Mouse (Mus musculus) small intestine, adult 2 months (tissue): ENCODE data around the gene Arih1. TPM values are rescaled to one million over a fixed set of nuclear protein-coding genes. Genes with fewer than 3 reads are reported as not detected.

Experiments
- H3K27ac ChIP-seq: fragments of 200-500 bp; 2 replicates; pipeline ENCODE4 v1.5.1; 2012; ENCODE audit warnings: low read depth, low read length, control low read depth, inconsistent platforms; ENCODE audit not compliant: insufficient read depth
- H3K27me3 ChIP-seq: fragments of 200-500 bp; 2 replicates; pipeline ENCODE4 v1.6.1; 2012; ENCODE audit warnings: mild to moderate bottlenecking, moderate library complexity, low read length, inconsistent platforms; ENCODE audit not compliant: control insufficient read depth, insufficient read depth
- H3K36me3 ChIP-seq: fragments of 200-500 bp; 2 replicates; pipeline ENCODE4 v1.6.1; 2012; ENCODE audit warnings: mild to moderate bottlenecking, low read length, control low read depth, inconsistent platforms; ENCODE audit not compliant: control insufficient read depth, insufficient read depth
- H3K4me1 ChIP-seq: fragments of 200-500 bp; 2 replicates; pipeline ENCODE4 v1.6.1; 2012; ENCODE audit warnings: low read length, inconsistent platforms, mixed read lengths; ENCODE audit not compliant: control insufficient read depth, insufficient read depth, insufficient read length
- H3K4me3 ChIP-seq: fragments of 200-500 bp; 2 replicates; pipeline ENCODE4 v1.5.1; 2012; ENCODE audit warnings: low read depth, mild to moderate bottlenecking, control low read depth, inconsistent platforms, low read length, moderate library complexity
- CTCF ChIP-seq: fragments of 200-500 bp; IDR thresholded peaks from 2 replicates; pipeline ENCODE4 v1.5.1; 2012; ENCODE audit warnings: low read depth, mild to moderate bottlenecking, control low read depth, inconsistent platforms, low read length, moderate library complexity, mixed read lengths; ENCODE audit not compliant: insufficient replicate concordance, insufficient read length; ENCODE audit errors: extremely low read depth
- POLR2A ChIP-seq: fragments of 200-500 bp; IDR thresholded peaks from 2 replicates; pipeline ENCODE4 v1.6.1; 2012; ENCODE audit warnings: low read depth, mild to moderate bottlenecking, control low read depth, inconsistent platforms, low read length, moderate library complexity
- WGBS: fragments of 180-500 bp; shearing (Covaris S2); methylation state at CpG from one replicate; pipeline ENCODE4 v1.1.7; 2018; 5-methylcytosine and 5-hydroxymethylcytosine counted together
- polyA plus RNA-seq: library from polyadenylated mRNA; depleted of rRNA; stranded (reverse); fragments of >200 nt; gene quantifications from 2 replicates; pipeline ENCODE4 v1.2.3, GENCODE M21; 2012

Arih1 gene
- polyA plus RNA-seq, 1 experiment, result 22.1 TPM

- Histone ChIP-seq H3K4me1 (0 out of 2 replicates have a peak, but pooled peaks cover 2% of the 10 kb centered on the region), H3K27ac (no peak overlapping the region), H3K36me3 (no peaks in the 10 kb centered on the region), H3K4me3 (no peak overlapping the region), H3K27me3 (no peaks in the 10 kb centered on the region)
- WGBS, result 59% methylated on average over 1 of the region's 1 CpGs
- TF ChIP-seq CTCF (no peak), POLR2A (no peak)
These were observed 22.1 kb downstream of the Arih1 start for GRCm38 (mm10) chr9:59464293-59464692.

- Histone ChIP-seq H3K27ac (no peak overlapping the region), H3K27me3 (no peaks in the 10 kb centered on the region), H3K4me1 (peaks cover 8% of the 10 kb centered on the region; the same call in 1 of the 2 replicates), H3K4me3 (no peak overlapping the region), H3K36me3 (peaks cover 3% of the 10 kb centered on the region; the same call in 1 of the 2 replicates)
- 62% methylated on average over 4 of the region's 4 CpGs for WGBS
- TF ChIP-seq POLR2A (no peak), CTCF (no peak)
These were observed 27.4 kb downstream of the Arih1 start for GRCm38 (mm10) chr9:59458997-59459510.

GRCm38 (mm10) chr9:59458416-59458815 lies 28.0 kb downstream of the Arih1 start:
- WGBS, result 71% methylated on average over 1 of the region's 1 CpGs
- peaks cover 3% of the 10 kb centered on the region; the same call in 1 of the 2 replicates for H3K36me3 ChIP-seq
- H3K27me3 ChIP-seq, result no peaks in the 10 kb centered on the region
- H3K4me3 ChIP-seq, result no peak overlapping the region
- H3K4me1 ChIP-seq, result peaks cover 8% of the 10 kb centered on the region; the same call in 1 of the 2 replicates
- no peak for TF ChIP-seq CTCF
- TF ChIP-seq POLR2A, result no peak
- no peak overlapping the region for H3K27ac ChIP-seq

GRCm38 (mm10) chr9:59457671-59458070 lies 28.7 kb downstream of the Arih1 start:
- H3K27ac ChIP-seq, result no peak overlapping the region
- no peaks in the 10 kb centered on the region for H3K27me3 ChIP-seq
- 70% methylated on average over 1 of the region's 1 CpGs for WGBS
- no peak for TF ChIP-seq POLR2A
- TF ChIP-seq CTCF, result no peak
- H3K4me3 ChIP-seq, result no peak overlapping the region
- H3K36me3 ChIP-seq, result peaks cover 3% of the 10 kb centered on the region; the same call in 1 of the 2 replicates
- peaks cover 8% of the 10 kb centered on the region; the same call in 1 of the 2 replicates for H3K4me1 ChIP-seq

GRCm38 (mm10) chr9:59455404-59456068 lies 30.9 kb downstream of the Arih1 start:
- H3K27me3 ChIP-seq, result no peaks in the 10 kb centered on the region
- 33% methylated on average over 3 of the region's 3 CpGs for WGBS
- H3K4me1 ChIP-seq, result peaks cover 6% of the 10 kb centered on the region; the same call in 1 of the 2 replicates
- H3K4me3 ChIP-seq, result no peak overlapping the region
- no peak overlapping the region for H3K27ac ChIP-seq
- TF ChIP-seq POLR2A (no peak), CTCF (no peak)
- peaks cover 3% of the 10 kb centered on the region; the same call in 1 of the 2 replicates for H3K36me3 ChIP-seq

- TF ChIP-seq POLR2A (no peak), CTCF (no peak)
- Histone ChIP-seq H3K27ac (no peak overlapping the region), H3K4me1 (no peaks in the 10 kb centered on the region), H3K4me3 (no peak overlapping the region), H3K27me3 (no peaks in the 10 kb centered on the region), H3K36me3 (peaks cover 16% of the 10 kb centered on the region)
- WGBS, result 92% methylated on average over 1 of the region's 1 CpGs
These were observed 52.7 kb downstream of the Arih1 start for GRCm38 (mm10) chr9:59433729-59434128.

- 94% methylated on average over 2 of the region's 2 CpGs for WGBS
- Histone ChIP-seq H3K36me3 (peaks cover 18% of the 10 kb centered on the region), H3K4me1 (no peaks in the 10 kb centered on the region), H3K27me3 (no peaks in the 10 kb centered on the region), H3K4me3 (no peak overlapping the region), H3K27ac (no peak overlapping the region)
- TF ChIP-seq POLR2A, result no peak
- TF ChIP-seq CTCF, result no peak
These were observed 54.8 kb downstream of the Arih1 start for GRCm38 (mm10) chr9:59431626-59432025.
